Mouse (Mus musculus): ENCODE results near the gene Jarid2. TPM values are rescaled to one million over a fixed set of nuclear protein-coding genes. Genes with fewer than 3 reads are reported as not detected.

Jarid2 gene
- total RNA-seq, 2 experiments from 2014 or later, result 17.4 to 20.0 TPM

DNA sequence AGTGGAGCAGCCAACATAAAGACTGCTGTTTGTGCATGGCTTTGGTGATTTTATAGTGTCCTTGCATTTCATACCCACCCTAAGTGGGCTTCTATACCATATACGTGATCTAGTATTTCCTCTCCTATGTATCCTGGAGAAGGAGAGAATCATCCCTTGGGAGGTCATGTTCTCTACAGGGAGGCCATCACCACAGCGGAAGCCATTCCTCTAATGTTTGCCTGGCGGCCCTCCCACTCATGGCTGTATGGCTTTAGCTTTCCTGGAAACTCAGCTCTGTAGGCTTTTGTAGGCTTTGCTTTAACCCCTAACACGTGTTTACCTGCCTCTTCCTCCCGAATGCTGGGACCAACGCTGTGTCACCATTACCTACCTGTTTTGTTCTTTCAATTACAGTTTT lies 108.2 kb downstream of the Jarid2 start:
- DNase-seq (ENCODE audit: low spot score), result no peak

DNA sequence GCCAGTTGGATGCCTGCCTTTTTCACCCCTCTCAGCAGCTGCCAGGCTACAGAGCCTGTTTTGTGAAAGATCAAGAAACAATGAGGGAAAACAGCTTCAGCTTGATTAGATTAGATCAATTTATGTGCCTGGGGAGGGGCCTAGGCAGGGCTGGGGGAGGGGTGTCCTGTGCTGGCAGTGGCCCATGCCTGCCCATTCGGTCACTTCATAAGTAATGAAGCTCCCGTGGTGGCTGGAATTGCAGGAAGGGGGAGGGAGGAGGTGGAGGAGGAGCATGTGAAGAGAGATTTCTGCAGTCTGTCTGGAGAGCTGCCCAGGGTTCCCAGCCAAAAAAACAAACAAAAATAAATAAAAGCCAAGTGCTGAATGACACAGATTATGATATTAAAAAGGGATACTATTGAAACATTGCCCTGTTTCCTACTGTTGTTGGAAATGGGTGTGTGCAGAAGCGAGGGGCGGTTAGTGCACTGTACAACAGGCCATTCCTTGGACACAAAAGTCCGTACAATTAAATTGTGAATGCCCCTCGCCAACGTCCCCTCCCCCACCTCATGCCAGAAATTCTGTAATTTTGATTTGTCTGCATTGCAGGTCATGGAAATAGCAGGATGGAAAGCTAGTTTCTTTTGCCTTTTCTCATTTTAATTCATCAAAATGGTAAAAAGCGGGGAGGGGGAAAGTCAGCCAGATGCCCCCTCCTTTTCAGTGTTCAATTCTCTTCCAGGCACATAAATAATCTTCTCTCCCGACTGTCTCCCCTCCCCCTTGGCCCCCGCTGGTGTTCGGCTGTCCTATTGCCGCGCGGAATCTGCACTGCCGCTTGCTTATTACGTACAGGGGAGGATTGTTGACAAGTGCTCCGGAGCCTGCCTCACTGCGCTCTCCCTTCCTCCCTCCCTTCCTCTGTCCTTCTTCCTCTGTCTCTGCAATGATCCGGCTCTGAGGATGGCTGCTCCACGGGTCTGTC lies 110.9 kb downstream of the Jarid2 start:
- DNase-seq (ENCODE audit: low spot score), result peak; percentile 80

DNA sequence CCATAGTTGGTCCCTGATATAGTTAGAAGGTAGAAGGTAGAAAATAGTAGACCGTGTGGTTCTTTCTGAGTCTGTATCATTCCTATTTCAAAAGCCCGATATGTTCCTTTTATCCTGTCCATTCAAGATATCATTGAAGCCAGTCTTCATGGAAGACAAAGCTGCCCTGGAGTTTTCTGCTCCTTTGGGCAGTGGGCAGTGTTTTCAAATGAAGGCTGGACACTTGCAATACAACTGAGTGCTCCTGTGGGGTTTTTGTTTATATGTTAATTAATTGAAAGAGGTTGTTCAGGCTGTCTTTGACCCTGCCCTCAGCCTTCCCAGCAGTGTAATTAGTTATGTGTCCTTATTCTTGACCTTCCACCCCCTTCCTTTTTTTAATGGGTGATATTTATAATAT lies 122.2 kb downstream of the Jarid2 start:
- no peak for DNase-seq (ENCODE audit: low spot score)

DNA sequence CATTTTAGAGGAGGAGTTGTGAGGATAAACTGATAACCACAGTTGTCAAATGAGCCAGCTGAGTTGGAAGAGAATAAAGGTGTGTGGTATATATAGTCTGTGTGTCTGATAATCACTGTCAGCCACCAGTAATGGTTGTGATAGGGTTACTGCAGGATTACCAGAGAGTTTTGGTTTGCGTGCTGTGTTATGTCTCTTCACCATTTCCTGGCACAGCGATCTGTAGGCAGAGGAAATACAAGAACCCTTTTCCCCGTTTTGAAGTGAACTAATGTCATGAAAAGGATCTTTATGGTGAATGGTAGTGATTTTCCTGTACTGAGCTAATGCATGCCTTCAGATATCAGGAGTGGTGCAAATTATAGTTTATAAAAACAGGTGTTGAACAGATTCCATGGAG lies 122.8 kb downstream of the Jarid2 start:
- DNase-seq (ENCODE audit: low spot score), result no peak

DNA sequence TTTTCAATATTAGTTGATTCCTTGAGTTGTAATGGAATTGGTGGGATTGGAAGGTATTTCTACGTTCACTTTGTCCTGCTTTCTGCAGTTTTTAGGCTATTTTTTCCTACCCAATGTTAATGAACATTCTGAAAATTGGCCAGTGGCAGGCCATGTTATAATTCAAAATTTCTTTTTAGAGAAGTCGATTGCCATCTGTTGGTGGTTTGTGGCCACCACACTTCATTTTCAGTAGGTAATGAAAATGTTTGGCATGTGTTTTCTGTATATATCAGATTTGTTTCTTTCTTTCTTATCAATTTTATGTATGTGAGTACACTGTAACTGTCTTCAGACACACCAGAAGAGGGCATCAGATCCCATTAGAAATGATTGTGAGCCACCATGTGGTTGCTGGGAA lies 136.3 kb downstream of the Jarid2 start:
- DNase-seq (ENCODE audit: low spot score), result no peak

DNA sequence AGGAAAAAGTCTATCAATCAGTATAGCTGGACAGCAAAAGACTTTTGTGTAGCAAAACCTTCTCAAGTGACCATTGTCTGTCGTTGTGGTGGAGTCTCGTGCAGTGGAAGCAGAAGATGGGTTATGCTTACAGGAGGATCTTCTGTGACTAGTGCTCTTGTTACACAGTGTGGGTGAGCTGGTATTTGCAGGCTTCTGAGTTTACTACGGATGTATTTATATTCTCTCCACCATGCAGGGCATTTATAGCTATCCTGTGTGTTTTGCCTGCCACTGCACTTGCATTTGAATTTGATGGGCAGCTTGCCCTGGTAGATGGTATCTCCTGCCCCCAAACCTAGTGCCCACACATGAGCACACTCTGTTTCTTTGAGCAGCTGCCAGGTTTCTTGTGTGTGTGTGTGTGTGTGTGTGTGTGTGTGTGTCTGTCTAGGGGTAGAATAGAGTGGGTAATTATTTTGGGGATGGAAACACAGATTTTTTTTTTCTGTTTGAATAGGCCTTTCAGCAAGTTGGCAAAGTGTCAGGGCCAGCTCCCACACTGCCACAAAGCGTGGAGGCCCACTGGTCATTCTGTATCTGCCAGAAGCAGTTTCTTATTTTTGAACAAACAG lies 138.9 kb downstream of the Jarid2 start:
- no peak for DNase-seq (ENCODE audit: low spot score)

DNA sequence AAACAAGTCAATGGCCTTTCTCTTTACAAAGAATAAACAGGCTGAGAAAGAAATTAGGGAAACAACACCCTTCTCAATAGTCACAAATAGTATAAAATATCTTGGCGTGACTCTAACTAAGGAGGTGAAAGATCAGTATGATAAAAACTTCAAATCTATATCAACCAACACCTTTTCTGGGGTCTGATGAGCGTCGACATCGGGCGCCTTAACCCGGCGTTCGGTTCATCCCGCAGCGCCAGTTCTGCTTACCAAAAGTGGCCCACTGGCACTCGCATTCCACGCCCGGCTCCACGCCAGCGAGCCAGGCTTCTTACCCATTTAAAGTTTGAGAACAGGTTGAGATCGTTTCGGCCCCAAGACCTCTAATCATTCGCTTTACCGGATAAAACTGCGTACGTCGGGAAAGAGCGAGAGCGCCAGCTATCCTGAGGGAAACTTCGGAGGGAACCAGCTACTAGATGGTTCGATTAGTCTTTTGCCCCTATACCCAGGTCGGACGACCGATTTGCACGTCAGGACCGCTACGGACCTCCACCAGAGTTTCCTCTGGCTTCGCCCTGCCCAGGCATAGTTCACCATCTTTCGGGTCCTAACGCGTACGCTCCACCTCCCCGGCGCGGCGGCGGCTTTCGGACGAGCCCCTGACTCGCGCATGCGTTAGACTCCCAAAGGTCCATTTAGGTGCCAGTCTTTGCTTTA lies 140.3 kb downstream of the Jarid2 start:
- peak; percentile 99 for DNase-seq (ENCODE audit: low spot score)

DNA sequence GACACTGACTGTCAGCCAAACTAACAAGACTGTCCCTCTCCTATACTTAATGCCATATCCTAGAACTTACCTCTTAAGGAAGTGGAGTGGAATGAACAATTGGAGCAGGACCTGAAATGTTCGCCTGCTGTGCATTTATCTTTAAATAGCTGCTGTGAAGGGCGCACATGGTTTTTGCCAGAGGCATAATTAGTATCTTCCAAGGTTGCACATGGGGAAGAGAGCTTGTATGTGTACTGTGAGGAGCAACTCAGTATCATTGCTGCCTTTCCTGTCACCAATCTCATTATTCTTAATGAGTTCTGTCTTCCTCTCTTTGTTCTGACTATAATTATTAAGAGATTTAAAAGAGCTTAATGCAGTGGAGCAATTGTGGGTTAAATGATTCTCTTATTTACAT lies 147.5 kb downstream of the Jarid2 start:
- no peak for DNase-seq (ENCODE audit: low spot score)

DNA sequence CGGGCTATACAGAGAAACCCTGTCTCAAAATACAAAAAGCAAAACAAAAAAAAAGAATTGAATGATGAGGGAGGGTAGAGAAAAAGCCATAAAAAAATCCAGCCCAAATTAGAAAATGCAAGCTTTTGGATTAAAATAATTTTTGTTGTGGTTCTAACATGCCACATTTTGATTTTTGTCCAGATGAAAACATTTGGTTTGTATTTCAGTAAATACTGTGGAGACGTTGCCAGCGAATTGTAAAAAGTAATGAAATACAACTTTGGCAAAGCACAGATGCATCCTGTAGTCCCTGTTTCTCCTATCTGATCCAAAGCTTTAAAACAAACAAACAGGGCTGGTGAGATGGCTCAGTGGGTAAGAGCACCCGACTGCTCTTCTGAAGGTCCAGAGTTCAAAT lies 151.7 kb downstream of the Jarid2 start:
- DNase-seq (ENCODE audit: low spot score), result no peak

DNA sequence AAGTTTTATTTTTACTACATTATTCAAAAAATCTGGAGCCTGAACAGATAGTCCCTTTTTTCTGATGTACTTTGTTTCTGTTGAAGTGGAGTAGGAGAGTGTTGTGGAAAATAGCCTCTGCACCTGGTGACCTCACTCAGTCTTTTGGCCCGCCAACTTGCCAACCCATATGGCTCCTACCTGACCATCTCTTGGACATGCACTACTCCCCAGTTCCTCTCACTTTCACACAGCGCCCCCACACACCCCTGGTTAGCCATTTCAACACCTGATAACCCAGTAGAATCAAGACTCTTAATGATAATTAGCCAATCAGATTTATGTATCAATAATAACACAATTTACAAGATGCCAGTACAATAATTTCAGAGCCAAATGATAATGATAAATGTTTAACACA lies 156.9 kb downstream of the Jarid2 start:
- DNase-seq (ENCODE audit: low spot score), result no peak

DNA sequence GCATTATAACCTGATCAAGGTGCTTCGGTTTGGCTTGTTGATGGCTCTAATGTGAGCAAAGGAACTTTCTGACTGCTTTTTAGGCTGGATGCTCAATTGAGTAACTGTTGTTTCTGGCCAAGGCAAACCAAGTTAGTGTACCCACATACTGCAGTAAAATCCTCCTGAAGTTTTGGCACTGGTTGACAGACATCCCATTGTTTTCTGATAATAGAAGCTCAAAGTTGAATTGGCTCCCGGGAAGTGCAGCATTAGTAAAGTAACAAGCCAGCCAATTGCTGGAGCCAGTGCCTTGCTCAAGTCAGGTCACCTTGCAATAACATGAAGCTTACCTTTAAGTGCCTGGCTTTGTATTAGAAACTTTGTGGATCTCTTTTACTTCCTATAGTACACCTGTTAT lies 161.3 kb downstream of the Jarid2 start:
- no peak for DNase-seq (ENCODE audit: low spot score)

GRCm38 (mm10) chr13:44891813-44892730 lies 162.8 kb downstream of the Jarid2 start:
- DNase-seq (ENCODE audit: low spot score), result no peak

GRCm38 (mm10) chr13:44896211-44896610 lies 166.9 kb downstream of the Jarid2 start:
- no peak for DNase-seq (ENCODE audit: low spot score)

- no peak for DNase-seq (ENCODE audit: low spot score)
These were observed 173.0 kb downstream of the Jarid2 start for GRCm38 (mm10) chr13:44902299-44902698.

- no peak for DNase-seq (ENCODE audit: low spot score)
These were observed 174.1 kb downstream of the Jarid2 start for GRCm38 (mm10) chr13:44903416-44903815.

- DNase-seq (ENCODE audit: low spot score), result no peak
These were observed 175.0 kb downstream of the Jarid2 start for GRCm38 (mm10) chr13:44904271-44904670.

DNA sequence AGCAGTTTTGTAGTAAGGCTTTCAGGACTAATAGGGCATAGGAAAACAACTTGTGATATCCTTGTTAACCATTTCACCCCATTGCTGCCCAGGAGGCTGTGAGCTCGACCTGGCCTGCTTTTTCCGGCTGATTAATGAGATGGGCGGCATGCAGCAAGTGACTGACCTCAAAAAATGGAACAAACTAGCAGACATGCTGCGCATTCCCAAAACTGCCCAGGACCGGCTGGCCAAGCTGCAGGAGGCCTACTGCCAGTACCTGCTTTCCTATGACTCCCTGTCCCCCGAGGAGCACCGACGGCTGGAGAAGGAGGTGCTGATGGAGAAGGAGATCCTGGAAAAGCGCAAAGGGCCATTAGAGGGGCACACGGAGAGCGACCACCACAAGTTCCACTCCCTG lies 176.9 kb downstream of the Jarid2 start:
- no peak for DNase-seq (ENCODE audit: low spot score)

GRCm38 (mm10) chr13:44907702-44908101 lies 178.4 kb downstream of the Jarid2 start:
- peak; percentile 94 for DNase-seq (ENCODE audit: low spot score)

- no peak for DNase-seq (ENCODE audit: low spot score)
These were observed 179.5 kb downstream of the Jarid2 start for GRCm38 (mm10) chr13:44908790-44909189.

- DNase-seq (ENCODE audit: low spot score), result peak; percentile 78
These were observed 183.6 kb downstream of the Jarid2 start for GRCm38 (mm10) chr13:44912851-44913250.

GRCm38 (mm10) chr13:44913560-44913959 lies 184.3 kb downstream of the Jarid2 start:
- no peak for DNase-seq (ENCODE audit: low spot score)
